Mouse (Mus musculus) cortical plate, adult 2 months (tissue): ENCODE data around the gene Fbxo40.

Experiments
- CTCF ChIP-seq: fragments of 200-500 bp; IDR thresholded peaks from 2 replicates; pipeline ENCODE4 v1.5.1; 2011; ENCODE audit warnings: mild to moderate bottlenecking, control low read depth, low read length; ENCODE audit not compliant: insufficient read depth; ENCODE audit errors: extremely low read depth
- POLR2A ChIP-seq: fragments of 200-500 bp; IDR thresholded peaks from 2 replicates; pipeline ENCODE4 v1.6.1; 2011; ENCODE audit warnings: mild to moderate bottlenecking, low read length, control low read depth; ENCODE audit not compliant: insufficient read depth; ENCODE audit errors: extremely low read depth

- TF ChIP-seq CTCF (no peak), POLR2A (no peak)
These were observed 61.1 kb downstream of the Fbxo40 start for GRCm38 (mm10) chr16:36929216-36929615.
